Mouse (Mus musculus): Measurements from ENCODE around the gene Lrrc4. TPM values are rescaled to one million over a fixed set of nuclear protein-coding genes. Genes with fewer than 3 reads are reported as not detected.

Lrrc4 gene
- polyA plus RNA-seq, 3 experiments from 2014 or later = 0.20 to 0.31 TPM; not detected in 1

- ATAC-seq = no peak
Measured at GRCm38 (mm10) chr6:28762132-28762775, 69.3 kb downstream of the Lrrc4 start.

- no peak for ATAC-seq
Measured at GRCm38 (mm10) chr6:28761728-28762127, 69.8 kb downstream of the Lrrc4 start.

- ATAC-seq = no peak
Measured at GRCm38 (mm10) chr6:28758293-28758692, 73.3 kb downstream of the Lrrc4 start.

- no peak for ATAC-seq
Measured at GRCm38 (mm10) chr6:28756306-28757018, 75.1 kb downstream of the Lrrc4 start.

- no peak for ATAC-seq
Measured at GRCm38 (mm10) chr6:28754127-28754898, 77.2 kb downstream of the Lrrc4 start.

- no peak for ATAC-seq
Measured at GRCm38 (mm10) chr6:28753681-28754080, 77.9 kb downstream of the Lrrc4 start.

- no peak for ATAC-seq
Measured at GRCm38 (mm10) chr6:28753217-28753616, 78.3 kb downstream of the Lrrc4 start.

- no peak for ATAC-seq
Measured at GRCm38 (mm10) chr6:28751186-28751585, 80.4 kb downstream of the Lrrc4 start.

- ATAC-seq = no peak
Measured at GRCm38 (mm10) chr6:28749224-28749623, 82.3 kb downstream of the Lrrc4 start.

- ATAC-seq = no peak
Measured at GRCm38 (mm10) chr6:28747931-28748670, 83.4 kb downstream of the Lrrc4 start.

GRCm38 (mm10) chr6:28747025-28747424 is 84.5 kb downstream of the Lrrc4 start:
- no peak for ATAC-seq

- no peak for ATAC-seq
Measured at GRCm38 (mm10) chr6:28745864-28746263, 85.7 kb downstream of the Lrrc4 start.

GRCm38 (mm10) chr6:28743586-28743985 is 88.0 kb downstream of the Lrrc4 start:
- no peak for ATAC-seq

- ATAC-seq = no peak
Measured at GRCm38 (mm10) chr6:28737601-28738000, 93.9 kb downstream of the Lrrc4 start.

- ATAC-seq = no peak
Measured at GRCm38 (mm10) chr6:28736665-28737064, 94.9 kb downstream of the Lrrc4 start.

GRCm38 (mm10) chr6:28735116-28735515 is 96.4 kb downstream of the Lrrc4 start:
- ATAC-seq = no peak

GRCm38 (mm10) chr6:28733884-28734647 is 97.5 kb downstream of the Lrrc4 start:
- ATAC-seq = no peak

GRCm38 (mm10) chr6:28731246-28731645 is 100.3 kb downstream of the Lrrc4 start:
- no peak for ATAC-seq

- no peak for ATAC-seq
Measured at GRCm38 (mm10) chr6:28729649-28730048, 101.9 kb downstream of the Lrrc4 start.

GRCm38 (mm10) chr6:28729236-28729635 is 102.3 kb downstream of the Lrrc4 start:
- ATAC-seq = no peak

- no peak for ATAC-seq
Measured at GRCm38 (mm10) chr6:28724776-28725175, 106.8 kb downstream of the Lrrc4 start.

- no peak for ATAC-seq
Measured at GRCm38 (mm10) chr6:28723059-28723458, 108.5 kb downstream of the Lrrc4 start.

Measured in inflammation-experienced regulatory T-cells, adult 6 months (primary cell).